In the genomic region with DNA sequence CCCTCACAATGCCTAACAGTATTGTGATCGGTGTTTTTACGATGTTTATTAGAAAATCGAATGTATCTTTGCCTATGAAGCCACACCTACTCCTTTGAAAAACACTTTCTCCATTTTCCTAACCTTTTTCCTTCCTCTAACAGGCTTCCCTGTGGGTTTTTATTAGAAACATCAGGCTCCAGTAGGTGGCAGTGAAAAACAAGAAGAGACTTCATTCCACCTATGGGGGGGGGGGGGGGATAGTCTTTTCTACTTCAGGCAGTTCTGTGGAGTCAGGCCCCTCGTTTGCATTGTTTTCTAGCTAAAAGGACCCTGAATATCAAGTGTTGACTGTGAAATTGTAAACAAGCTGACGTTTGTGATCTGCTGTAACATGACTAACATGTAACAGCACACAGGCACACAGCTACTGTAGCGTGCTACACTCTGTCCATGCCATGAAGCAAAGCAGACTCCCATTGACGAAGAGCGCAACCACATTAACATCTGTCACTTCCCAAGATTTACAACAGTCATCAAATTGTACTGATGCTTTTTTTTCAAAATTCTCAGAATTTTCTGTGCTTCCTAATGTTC, we compare ENCODE assay signal across 9 mouse cellular contexts. TPM values are rescaled to one million over a fixed set of nuclear protein-coding genes. Genes with fewer than 3 reads are reported as not detected.
A peak's percentile ranks its signal among the peaks of the same experiment; 100 is the strongest.
DNase-seq lines count a peak whose midpoint lies in the region; ATAC-seq and TF ChIP-seq lines count a peak whose summit lies in the region.
"Had no signal": no experiment of that assay in that cellular context is flagged by ENCODE, and none has a peak within 500 bp of the region (broad histone marks: within the 10 kb centered on the region; RNA-seq: fewer than 3 reads in every experiment).

No protein-coding gene starts in this region.

- H3K27ac ChIP-seq in kidney, embryonic 15.5 days, result no peak overlapping the region
- no peak overlapping the region for H3K27ac ChIP-seq in hindbrain, embryonic 12.5 days
- no peak overlapping the region for H3K27ac ChIP-seq in midbrain, postnatal 0 days (ENCODE audit: low read depth, low read length)

- intact Hi-C loops in gastrocnemius, postnatal 36 days (cut with DNase I), result loop anchor here (2.0 to 10.0 kb wide), 2 partner anchors 88 to 180 kb away; partner anchors contain the start of gene Frzb

- no peak overlapping the region for H3K4me3 ChIP-seq in kidney, embryonic 15.5 days (replicated peaks)
- H3K4me3 ChIP-seq in hindbrain, embryonic 12.5 days, result no peak overlapping the region
- no peak overlapping the region for H3K4me3 ChIP-seq in midbrain, postnatal 0 days (ENCODE audit: low read depth, low read length)

- peaks cover 27% of the 10 kb centered on the region for H3K36me3 ChIP-seq in kidney, embryonic 15.5 days
- H3K36me3 ChIP-seq in hindbrain, embryonic 12.5 days, result peaks cover 21% of the 10 kb centered on the region
- peaks cover 12% of the 10 kb centered on the region for H3K36me3 ChIP-seq in midbrain, postnatal 0 days (ENCODE audit: insufficient read depth, low read length)

- peak; percentile 78 for TF ChIP-seq CTCF in midbrain, postnatal 0 days (IDR thresholded peaks at IDR 0.05)

- H3K27me3 ChIP-seq in kidney, embryonic 15.5 days, result no peaks in the 10 kb centered on the region
- no peaks in the 10 kb centered on the region for H3K27me3 ChIP-seq in hindbrain, embryonic 12.5 days
- no peaks in the 10 kb centered on the region for H3K27me3 ChIP-seq in midbrain, postnatal 0 days (ENCODE audit: insufficient read depth, low read length)

- WGBS in kidney, embryonic 15.5 days, result 56% methylated on average over 8 of the region's 8 CpGs
- whole genome bisulfite sequencing in hindbrain, embryonic 12.5 days, result 65% methylated on average over 8 of the region's 8 CpGs
- 56% methylated on average over 8 of the region's 8 CpGs for WGBS in midbrain, postnatal 0 days

- no peak overlapping the region for H3K9ac ChIP-seq in kidney, embryonic 15.5 days
- H3K9ac ChIP-seq in hindbrain, embryonic 12.5 days, result no peak overlapping the region
- no peak overlapping the region for H3K9ac ChIP-seq in midbrain, postnatal 0 days (replicated peaks; ENCODE audit: low read length, poor library complexity, severe bottlenecking)

- DNase-seq in kidney, adult 11 months, result no peak
- DNase-seq in brain, adult 2 months (ENCODE audit: low read depth, low spot score), result peak; percentile 52
- DNase-seq in midbrain, postnatal 0 days (ENCODE audit: low spot score), result peak; percentile 62
- DNase-seq in gastrocnemius, postnatal 36 days, result no peak
- no peak for DNase-seq in testis, postnatal 10 days (ENCODE audit: low spot score)
- DNase-seq in adrenal gland, adult 18-20 months (ENCODE audit: low spot score in 2 of 2), result no peak
- DNase-seq: lung, postnatal 14 days had no signal

- 0 out of 2 replicates have a peak, but pooled peaks have one; percentile 52 for ATAC-seq in kidney, embryonic 15.5 days (replicated peaks; ENCODE audit: low FRiP score)
- 0 out of 2 replicates have a peak, but pooled peaks have one; percentile 38 for ATAC-seq in hindbrain, embryonic 12.5 days (ENCODE audit: low FRiP score)
- ATAC-seq in midbrain, postnatal 0 days (ENCODE audit: low FRiP score), result 0 out of 2 replicates have a peak, but pooled peaks have one; percentile 50

- H3K9me3 ChIP-seq in kidney, embryonic 15.5 days (replicated peaks), result no peaks in the 10 kb centered on the region
- H3K9me3 ChIP-seq in hindbrain, embryonic 12.5 days (replicated peaks), result no peaks in the 10 kb centered on the region
- no peaks in the 10 kb centered on the region for H3K9me3 ChIP-seq in midbrain, postnatal 0 days (ENCODE audit: low read length)

- H3K4me1 ChIP-seq in kidney, embryonic 15.5 days, result no peaks in the 10 kb centered on the region
- no peaks in the 10 kb centered on the region for H3K4me1 ChIP-seq in hindbrain, embryonic 12.5 days
- H3K4me1 ChIP-seq in midbrain, postnatal 0 days (ENCODE audit: insufficient read depth, low read length), result no peaks in the 10 kb centered on the region

- no peak overlapping the region for H3K4me2 ChIP-seq in kidney, embryonic 15.5 days
- no peak overlapping the region for H3K4me2 ChIP-seq in hindbrain, embryonic 12.5 days (replicated peaks)
- H3K4me2 ChIP-seq in midbrain, postnatal 0 days (ENCODE audit: low read depth, low read length, poor library complexity, severe bottlenecking), result no peak overlapping the region

RNA-seq across cellular contexts. Expression of gene Dnajc10, which starts 41.5 kb away (rescaled TPM):
- polyA plus RNA-seq in kidney, embryonic 15.5 days (2015; fragmentation: Nextera tagmentation; extraction: Ambion mirVana), result 87.9 and 88.4 TPM in 2 replicates
- 86.6 and 97.0 TPM in 2 replicates for polyA plus RNA-seq in hindbrain, embryonic 12.5 days (2016; fragmentation: Nextera tagmentation; extraction: Ambion mirVana)
- 65.8 and 82.3 TPM in 2 replicates for total RNA-seq in midbrain, postnatal 0 days (2014; rRNA removed)
- 59.4 and 65.8 TPM in 2 replicates for polyA plus RNA-seq in midbrain, postnatal 0 days (2015; fragmentation: Nextera tagmentation; extraction: Ambion mirVana)
- 10 to 100 TPM; 19.8 to 21.3 TPM for total RNA-seq in gastrocnemius, postnatal 36 days (2021)
- total RNA-seq in adrenal gland, adult 18-20 months (2021), result 10 to 100 TPM; 41.1 to 46.5 TPM

Comparison
In these comparisons a context has a peak if more than half of its experiments do, and no peak if none do; other contexts are left out.
1. DNase-seq: peak in brain, adult 2 months (single experiment) and midbrain, postnatal 0 days (single experiment); none in kidney, adult 11 months (single experiment), gastrocnemius, postnatal 36 days (0 of 2), testis, postnatal 10 days (single experiment) and adrenal gland, adult 18-20 months (0 of 2).
2. Peak in every context shown above with its lines, with median percentiles within 50 percentile points of each other: ATAC-seq.